Mouse (Mus musculus) kidney, postnatal 14 days (tissue): ENCODE data around the gene Rapgef4.

ENCODE experiments used
- DNase-seq: peaks from one replicate; pipeline ENCODE4 v3.0.0; 2022; ENCODE audit warnings: mixed read lengths

The Rapgef4 gene

GRCm38 (mm10) chr2:71985730-71986129, 4.7 kb downstream of the Rapgef4 start:
- DNase-seq: no peak

DNA sequence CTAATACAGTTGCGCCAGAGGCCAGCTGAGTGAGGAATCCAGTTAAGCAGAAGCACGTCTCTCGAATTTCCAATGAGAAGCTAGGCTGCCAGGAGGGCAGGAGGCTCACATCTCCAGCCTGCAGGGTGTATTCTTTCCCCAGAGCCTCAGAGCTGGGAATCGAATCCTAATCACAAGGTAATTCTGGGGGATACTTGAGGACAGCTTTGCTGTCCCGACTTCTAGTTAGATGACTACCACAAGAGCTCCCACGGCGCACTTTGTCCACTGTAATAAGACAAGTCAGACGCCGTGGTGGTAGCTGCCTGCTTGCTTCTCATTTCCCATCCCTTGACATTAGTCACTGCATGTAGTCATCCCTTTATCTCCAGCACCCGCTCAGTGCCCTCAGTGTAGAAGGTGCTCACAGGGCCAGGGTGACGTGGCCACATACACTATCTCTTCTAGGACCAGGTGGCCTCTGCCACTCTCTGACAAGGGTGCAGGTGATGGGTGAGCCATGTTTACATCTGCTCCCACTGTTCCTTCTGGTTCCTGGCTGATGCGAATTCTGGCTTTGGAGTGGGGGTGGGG, 5.3 kb downstream of the Rapgef4 start:
- no peak for DNase-seq

DNA sequence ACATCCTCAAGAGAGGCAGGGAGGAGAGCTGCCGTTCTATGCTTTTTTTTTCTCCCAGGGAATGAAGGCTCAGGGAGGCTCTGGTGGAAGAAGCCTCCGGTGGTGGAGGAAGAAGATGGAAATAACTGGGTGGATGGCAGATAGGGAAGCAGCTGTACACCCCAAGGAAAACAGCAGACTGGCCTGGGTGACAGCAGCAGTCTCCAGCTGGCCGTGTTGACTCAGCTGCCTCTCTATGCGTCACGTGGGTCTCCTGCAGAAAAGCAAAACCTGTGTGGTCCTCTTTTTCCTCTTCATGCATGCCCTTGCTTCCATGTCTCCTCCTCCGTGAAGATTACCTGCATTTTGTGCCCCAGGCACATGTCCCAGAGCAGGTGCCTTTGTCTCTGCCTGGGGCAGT, 7.5 kb downstream of the Rapgef4 start:
- DNase-seq: no peak

DNA sequence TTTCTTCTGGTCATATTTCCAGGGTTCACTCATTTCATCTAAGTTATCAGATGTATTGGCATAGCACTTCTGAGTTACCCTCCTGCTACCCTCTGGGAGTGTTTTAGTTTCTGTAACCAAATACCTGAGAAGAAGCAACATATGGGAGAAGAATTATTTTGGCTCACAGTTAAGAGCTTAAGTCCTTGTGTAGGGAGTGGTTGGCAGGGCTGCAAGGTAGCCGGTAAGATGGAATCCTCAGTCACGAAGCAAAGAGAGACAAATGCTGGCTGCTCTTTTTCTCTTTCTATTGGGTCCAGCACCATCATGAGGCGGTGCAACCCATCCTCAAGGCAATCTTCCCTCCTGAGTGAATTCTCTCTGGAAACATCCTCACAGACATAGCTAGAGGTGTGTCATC, 11.1 kb downstream of the Rapgef4 start:
- DNase-seq: no peak

DNA sequence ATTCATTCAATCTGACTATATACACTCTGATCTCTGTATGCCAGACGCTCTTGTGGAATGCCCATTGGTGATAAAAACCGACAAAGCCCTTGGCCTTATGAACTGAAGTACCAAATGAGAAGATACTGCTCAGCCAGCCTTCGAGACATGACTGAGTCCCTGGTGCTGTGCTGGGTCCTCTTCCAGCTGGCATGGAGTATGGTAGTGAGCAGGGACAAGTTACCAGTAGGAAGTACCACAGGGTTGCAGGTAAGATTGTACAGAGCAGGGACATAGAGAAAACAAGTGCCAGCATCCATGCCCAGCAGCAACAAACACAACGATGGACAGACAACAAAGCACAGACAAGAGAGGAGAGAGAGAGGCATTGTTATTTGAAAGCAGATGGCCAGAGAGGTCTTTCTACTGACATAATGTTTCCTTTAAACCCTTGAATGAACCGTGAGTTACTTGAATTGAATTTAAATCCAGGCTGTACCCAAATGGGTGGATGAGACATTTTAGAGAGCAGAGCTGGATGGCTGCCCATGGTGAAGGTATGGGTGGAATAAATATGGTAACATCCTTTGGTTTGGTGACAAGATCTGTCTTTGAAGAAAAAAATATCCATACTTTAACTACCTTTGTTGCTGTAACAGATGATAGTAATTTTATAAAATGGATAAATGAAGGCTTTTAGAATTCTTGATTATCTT, 12.8 kb downstream of the Rapgef4 start:
- no peak for DNase-seq

DNA sequence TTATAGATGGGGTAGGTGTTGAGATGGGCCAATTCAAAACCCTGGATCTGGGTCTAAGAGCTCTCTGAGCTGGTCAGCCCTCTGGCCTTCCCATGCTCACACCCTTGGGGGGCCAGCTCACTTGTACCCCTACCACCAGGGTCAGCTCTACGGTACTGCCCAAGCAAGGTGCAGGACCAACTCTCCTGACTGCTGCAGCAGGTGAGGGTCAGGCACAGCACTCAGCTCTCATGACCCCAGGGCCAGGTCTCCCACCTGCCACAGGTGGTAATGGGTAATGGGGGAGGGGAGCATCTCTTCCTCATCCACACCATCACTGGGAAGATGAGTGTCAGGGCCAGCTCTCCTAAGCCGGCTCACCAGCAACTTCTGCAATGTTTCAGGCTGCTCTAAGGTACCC, 17.5 kb downstream of the Rapgef4 start:
- DNase-seq: no peak

- DNase-seq: no peak
Observed at GRCm38 (mm10) chr2:72000102-72000501, 19.1 kb downstream of the Rapgef4 start.

DNA sequence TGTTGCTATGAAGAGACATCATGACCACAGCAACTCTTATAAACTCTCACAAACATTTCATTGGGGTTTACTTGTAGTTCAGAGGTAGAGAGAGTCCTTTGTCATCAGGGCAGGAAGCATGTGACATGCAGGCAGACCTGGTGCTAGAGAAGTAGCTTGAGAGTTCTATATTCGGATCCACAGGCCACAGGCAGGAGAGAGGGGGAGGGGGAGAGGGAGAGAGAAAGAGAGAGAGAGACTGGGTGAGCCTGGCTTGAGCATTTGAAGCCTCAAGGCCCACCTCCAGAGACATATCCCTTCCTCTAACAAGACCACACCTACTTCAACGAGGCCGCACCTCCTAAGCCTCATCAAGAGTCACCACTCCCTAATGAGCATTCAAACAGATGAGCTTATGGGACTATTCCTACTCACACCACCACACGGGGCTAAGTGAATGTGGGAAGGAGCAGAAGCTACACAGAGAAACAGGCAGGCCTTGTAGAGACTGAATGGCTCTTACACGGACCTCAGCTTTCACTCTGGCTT, 21.9 kb downstream of the Rapgef4 start:
- no peak for DNase-seq

GRCm38 (mm10) chr2:72003756-72004525, 22.9 kb downstream of the Rapgef4 start:
- DNase-seq: no peak

- no peak for DNase-seq
Observed at GRCm38 (mm10) chr2:72005051-72005450, 24.0 kb downstream of the Rapgef4 start.

GRCm38 (mm10) chr2:72009446-72010218, 28.6 kb downstream of the Rapgef4 start:
- peak; percentile 7 for DNase-seq

- DNase-seq: no peak
Observed at GRCm38 (mm10) chr2:72015366-72015765, 34.3 kb downstream of the Rapgef4 start.

GRCm38 (mm10) chr2:72016013-72016412, 35.0 kb downstream of the Rapgef4 start:
- no peak for DNase-seq

GRCm38 (mm10) chr2:72017168-72017567, 36.1 kb downstream of the Rapgef4 start:
- no peak for DNase-seq

DNA sequence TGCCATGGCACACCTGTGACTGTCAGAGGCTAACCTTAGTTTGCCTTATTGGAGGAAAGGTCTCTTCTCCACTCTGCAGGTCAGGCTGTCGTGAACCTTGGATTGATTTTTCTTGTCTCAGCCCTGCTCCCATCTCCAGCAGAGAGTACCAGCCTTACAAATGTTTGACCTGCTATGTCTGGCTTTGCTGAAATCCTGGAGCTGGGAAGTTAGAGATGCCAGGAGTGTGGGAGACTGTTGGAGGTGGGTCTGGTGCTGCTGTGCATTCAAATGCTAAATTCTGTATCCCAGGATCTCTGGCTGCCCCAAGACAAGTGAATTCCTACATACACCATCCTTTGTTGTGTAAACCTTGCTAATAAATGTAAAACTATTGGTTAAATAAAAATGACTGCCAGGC, 37.7 kb downstream of the Rapgef4 start:
- no peak for DNase-seq

DNA sequence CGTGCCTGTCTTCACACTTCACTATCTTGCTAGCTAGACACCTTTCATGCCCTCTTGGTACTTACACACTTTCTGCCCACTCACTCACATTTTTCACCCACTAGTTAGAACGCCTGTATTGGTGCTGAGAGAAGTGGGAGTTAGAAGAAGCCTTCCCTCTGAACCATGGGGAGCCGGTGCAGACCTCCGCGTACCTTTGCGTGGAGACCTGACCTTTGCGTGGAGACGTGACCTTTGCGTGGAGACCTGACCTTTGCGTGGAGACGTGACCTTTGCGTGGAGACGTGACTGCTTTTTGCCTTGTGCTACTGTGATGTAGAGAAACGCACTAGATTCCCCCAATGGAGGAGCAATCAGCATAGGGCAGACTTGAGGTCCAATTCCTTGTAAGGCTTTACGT, 39.7 kb downstream of the Rapgef4 start:
- no peak for DNase-seq

- DNase-seq: no peak
Observed at GRCm38 (mm10) chr2:72021440-72021839, 40.4 kb downstream of the Rapgef4 start.

DNA sequence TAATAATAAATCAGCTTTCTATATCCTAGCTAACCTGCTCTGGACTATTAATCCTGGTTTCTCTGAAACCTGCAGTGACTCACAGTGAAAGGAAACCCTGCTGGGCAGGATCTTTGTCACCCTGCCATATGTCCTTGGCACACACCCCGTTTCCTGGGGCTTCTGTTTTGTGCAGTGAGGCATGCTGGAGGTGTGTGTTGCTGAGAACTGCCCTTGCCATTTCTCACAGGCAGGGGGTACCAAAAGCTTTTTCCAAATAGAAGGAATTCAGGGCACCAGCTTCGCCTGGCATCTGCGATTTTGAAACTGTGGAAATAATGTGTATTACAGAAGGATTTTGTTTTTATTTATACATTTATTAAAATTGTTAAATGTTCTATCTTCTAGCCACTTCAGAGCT, 40.8 kb downstream of the Rapgef4 start:
- DNase-seq: peak; percentile 44

GRCm38 (mm10) chr2:72023791-72024190, 42.8 kb downstream of the Rapgef4 start:
- DNase-seq: no peak

DNA sequence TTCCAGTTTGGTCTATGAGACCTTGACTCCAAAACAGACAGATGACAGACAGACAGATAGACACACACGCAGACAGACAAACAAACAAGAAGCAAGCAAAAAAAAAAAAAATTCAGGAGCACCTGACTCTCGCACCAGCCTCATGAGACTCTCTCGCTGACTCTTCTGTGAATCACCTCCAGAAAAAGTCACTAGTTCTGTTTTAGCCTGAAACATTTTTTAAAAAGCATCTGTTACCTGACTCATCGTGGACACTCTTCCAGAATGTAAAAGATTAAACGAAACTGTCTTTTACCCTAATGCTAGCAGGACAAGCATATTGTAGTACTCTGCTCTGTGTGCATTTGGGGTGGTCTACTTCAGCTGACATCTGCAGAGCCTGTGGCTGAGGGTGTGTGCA, 44.6 kb downstream of the Rapgef4 start:
- no peak for DNase-seq

- no peak for DNase-seq
Observed at GRCm38 (mm10) chr2:72026506-72026905, 45.5 kb downstream of the Rapgef4 start.

- DNase-seq: no peak
Observed at GRCm38 (mm10) chr2:72029081-72029480, 48.0 kb downstream of the Rapgef4 start.

- no peak for DNase-seq
Observed at GRCm38 (mm10) chr2:72029586-72030144, 48.6 kb downstream of the Rapgef4 start.
